Mouse (Mus musculus): ENCODE data around the gene Cxcl10. TPM values are rescaled to one million over a fixed set of nuclear protein-coding genes. Genes with fewer than 3 reads are reported as not detected.

The Cxcl10 gene
- polyA plus RNA-seq, 1 experiment from 2014 or later, result not detected

DNA sequence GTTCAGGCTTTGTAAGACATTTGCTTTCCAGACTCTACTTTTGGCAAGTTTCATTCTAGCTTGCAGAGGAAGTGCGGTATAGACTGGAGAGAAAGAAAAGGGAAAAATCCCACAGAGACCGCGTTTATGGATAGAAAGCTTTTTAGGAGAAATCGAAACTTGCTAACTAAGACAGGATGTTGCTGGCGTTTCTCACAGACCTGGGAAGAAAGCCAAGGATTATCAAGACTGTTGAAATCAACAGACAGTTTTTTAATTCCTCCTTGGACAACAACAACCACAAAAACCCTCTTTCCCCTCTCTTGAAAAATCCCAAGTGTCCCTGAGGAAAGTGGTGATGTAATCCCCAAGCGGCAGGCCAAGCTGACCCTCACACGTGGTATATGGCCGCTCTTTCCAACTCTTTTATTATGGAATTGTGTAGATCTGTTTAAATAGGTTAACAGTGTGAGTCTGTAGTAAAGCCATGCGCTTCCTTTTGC is 16.3 kb downstream of the Cxcl10 start:
- Histone ChIP-seq H3K9ac (replicated peaks; ENCODE audit: low read depth, low read length) (no peak overlapping the region), H3K4me3 (replicated peaks; ENCODE audit: low read length) (no peak overlapping the region), H3K4me1 (replicated peaks; ENCODE audit: control insufficient read depth, insufficient read depth, low read length) (peaks cover 8% of the 10 kb centered on the region; the same call in 1 of the 2 replicates), H3K27me3 (replicated peaks; ENCODE audit: control insufficient read depth, insufficient read depth, low read length) (no peaks in the 10 kb centered on the region), H3K36me3 (ENCODE audit: control insufficient read depth, insufficient read depth) (no peaks in the 10 kb centered on the region), H3K9me3 (ENCODE audit: control insufficient read depth, low read length) (no peaks in the 10 kb centered on the region), H3K27ac (ENCODE audit: low read length) (no peak overlapping the region), H3K4me2 (ENCODE audit: low read length) (peak overlapping the region; percentile 11)
- 0 out of 2 replicates have a peak, but pooled peaks have one; percentile 50 for ATAC-seq
- WGBS, result 30% methylated on average over 9 of the region's 9 CpGs

DNA sequence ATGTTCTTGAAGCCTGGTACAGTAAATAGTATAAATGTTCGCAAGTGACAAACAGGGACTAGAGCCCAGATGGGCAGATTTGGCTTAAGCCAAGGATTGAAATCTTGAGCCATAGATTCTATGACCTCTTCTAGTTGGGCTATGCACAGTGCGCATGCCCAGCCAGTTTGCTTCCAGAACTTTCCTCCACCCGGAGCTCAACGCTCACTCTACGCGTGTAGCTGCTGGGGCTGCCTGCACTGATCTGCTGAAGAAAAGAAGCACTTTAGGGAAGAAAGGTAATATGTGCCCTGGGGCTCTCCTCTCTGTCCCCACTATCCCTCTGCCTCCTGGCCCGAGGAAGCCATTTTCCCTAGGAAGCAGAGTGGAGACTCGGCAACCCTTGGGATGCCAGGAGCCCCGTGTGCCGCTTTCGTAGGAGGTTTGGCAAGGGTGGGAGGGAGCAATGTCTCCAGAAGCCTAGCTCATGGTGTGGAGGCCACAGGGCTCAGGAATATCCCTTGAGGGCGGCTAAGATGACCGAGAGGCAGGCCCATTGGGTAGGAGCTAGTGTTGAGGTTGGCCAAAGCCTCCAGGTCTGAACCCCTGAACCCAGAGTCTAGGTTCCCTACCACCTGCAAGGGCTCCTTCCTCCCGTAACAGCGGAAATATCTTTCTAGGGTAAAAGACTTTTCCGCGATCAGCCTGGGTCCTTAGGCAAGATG is 16.9 kb downstream of the Cxcl10 start, which contains the start of gene Art3:
Art3 (plus strand) TSS at position 193 of the 704 bp plus-strand sequence.
- Histone ChIP-seq H3K36me3 (ENCODE audit: control insufficient read depth, insufficient read depth) (no peaks in the 10 kb centered on the region), H3K27me3 (replicated peaks; ENCODE audit: control insufficient read depth, insufficient read depth, low read length) (no peaks in the 10 kb centered on the region), H3K9me3 (ENCODE audit: control insufficient read depth, low read length) (no peaks in the 10 kb centered on the region), H3K4me1 (replicated peaks; ENCODE audit: control insufficient read depth, insufficient read depth, low read length) (peaks cover 8% of the 10 kb centered on the region; the same call in 1 of the 2 replicates), H3K4me3 (replicated peaks; ENCODE audit: low read length) (no peak within 1 kb of the TSS), H3K4me2 (ENCODE audit: low read length) (peak within 1 kb of the TSS; percentile 11), H3K27ac (ENCODE audit: low read length) (no peak within 1 kb of the TSS), H3K9ac (replicated peaks; ENCODE audit: low read depth, low read length) (no peak within 1 kb of the TSS)
- no peak for ATAC-seq
- WGBS, result 93% methylated on average over 17 of the region's 17 CpGs

DNA sequence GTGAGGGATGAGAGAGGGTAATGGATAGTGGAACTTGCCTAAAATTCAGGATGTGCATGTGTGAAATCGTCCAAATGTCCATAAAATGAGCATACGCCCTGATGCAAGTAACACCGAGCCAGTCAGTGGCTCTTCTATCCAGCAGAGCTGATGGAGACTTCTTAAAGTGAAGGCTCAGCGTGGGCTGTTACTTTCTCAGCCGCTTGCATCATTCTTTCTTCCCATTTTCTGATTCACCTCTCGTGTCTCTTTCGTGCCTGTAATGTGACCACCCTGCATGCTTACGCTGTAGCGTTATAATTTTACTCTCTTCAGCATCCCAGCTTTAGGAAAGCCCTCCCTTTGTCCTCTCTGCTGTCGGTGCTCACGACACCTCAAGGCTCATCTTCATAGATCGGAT is 17.6 kb downstream of the Cxcl10 start:
- Histone ChIP-seq H3K36me3 (ENCODE audit: control insufficient read depth, insufficient read depth) (no peaks in the 10 kb centered on the region), H3K27me3 (replicated peaks; ENCODE audit: control insufficient read depth, insufficient read depth, low read length) (no peaks in the 10 kb centered on the region), H3K9ac (replicated peaks; ENCODE audit: low read depth, low read length) (no peak overlapping the region), H3K4me1 (replicated peaks; ENCODE audit: control insufficient read depth, insufficient read depth, low read length) (peaks cover 8% of the 10 kb centered on the region; the same call in 1 of the 2 replicates), H3K27ac (ENCODE audit: low read length) (no peak overlapping the region), H3K4me2 (ENCODE audit: low read length) (no peak overlapping the region), H3K4me3 (replicated peaks; ENCODE audit: low read length) (no peak overlapping the region), H3K9me3 (ENCODE audit: control insufficient read depth, low read length) (no peaks in the 10 kb centered on the region)
- 92% methylated on average over 12 of the region's 12 CpGs for WGBS
- no peak for ATAC-seq

DNA sequence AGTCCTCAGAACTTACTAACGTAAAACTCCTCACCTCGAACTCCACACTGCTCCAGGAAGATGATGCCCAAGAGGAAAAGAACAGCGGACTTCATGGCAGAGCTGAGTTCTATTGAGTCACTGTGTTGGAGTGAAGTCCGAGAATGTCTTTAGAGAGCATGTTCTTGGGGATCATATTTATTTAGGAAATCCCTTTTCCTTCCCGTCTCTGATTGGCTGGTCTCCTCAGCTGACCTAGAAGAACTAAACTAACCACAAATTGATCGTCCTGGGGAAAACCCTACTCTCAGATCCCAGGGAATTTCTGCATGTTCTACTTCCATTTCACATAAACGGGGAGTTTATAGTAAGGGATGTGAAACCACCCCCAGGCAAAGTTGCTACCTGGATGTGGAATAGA is 20.8 kb downstream of the Cxcl10 start, which contains the start of gene Cxcl9:
Cxcl9 (minus strand) TSS at position 151 of the 400 bp plus-strand sequence.
- no peak within 1 kb of the TSS for H3K9ac ChIP-seq (replicated peaks; ENCODE audit: low read depth, low read length)
- 88% methylated on average over 7 of the region's 7 CpGs for WGBS
- no peaks in the 10 kb centered on the region for H3K9me3 ChIP-seq (ENCODE audit: control insufficient read depth, low read length)
- H3K36me3 ChIP-seq (ENCODE audit: control insufficient read depth, insufficient read depth), result no peaks in the 10 kb centered on the region
- no peaks in the 10 kb centered on the region for H3K27me3 ChIP-seq (replicated peaks; ENCODE audit: control insufficient read depth, insufficient read depth, low read length)
- H3K27ac ChIP-seq (ENCODE audit: low read length), result no peak within 1 kb of the TSS
- no peak within 1 kb of the TSS for H3K4me3 ChIP-seq (replicated peaks; ENCODE audit: low read length)
- no peak for ATAC-seq
- H3K4me2 ChIP-seq (ENCODE audit: low read length), result no peak within 1 kb of the TSS
- peaks cover 8% of the 10 kb centered on the region; the same call in 1 of the 2 replicates for H3K4me1 ChIP-seq (replicated peaks; ENCODE audit: control insufficient read depth, insufficient read depth, low read length)

DNA sequence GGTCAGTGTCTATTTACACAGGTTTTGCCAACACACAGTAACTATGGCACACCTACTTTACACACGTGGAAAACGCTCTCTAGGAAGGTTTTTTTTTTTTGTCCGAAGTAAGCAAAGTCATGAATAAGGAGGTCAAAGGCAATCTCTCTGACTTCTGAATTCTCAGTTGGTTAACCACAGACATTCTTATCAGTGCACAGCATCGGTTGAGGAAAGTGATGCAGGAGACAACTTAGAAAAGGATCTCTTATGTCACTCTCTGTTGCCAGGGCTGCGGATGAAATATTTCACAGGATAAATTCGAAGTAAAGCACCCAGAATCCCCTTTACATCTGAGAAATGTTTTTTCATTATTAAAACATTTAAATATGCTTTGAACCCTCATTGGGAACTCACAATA is 21.3 kb downstream of the Cxcl10 start:
- H3K9me3 ChIP-seq (ENCODE audit: control insufficient read depth, low read length), result no peaks in the 10 kb centered on the region
- H3K27ac ChIP-seq (ENCODE audit: low read length), result no peak overlapping the region
- no peak overlapping the region for H3K9ac ChIP-seq (replicated peaks; ENCODE audit: low read depth, low read length)
- peaks cover 4% of the 10 kb centered on the region; the same call in 1 of the 2 replicates for H3K4me1 ChIP-seq (replicated peaks; ENCODE audit: control insufficient read depth, insufficient read depth, low read length)
- WGBS, result 86% methylated on average over 6 of the region's 6 CpGs
- H3K4me3 ChIP-seq (replicated peaks; ENCODE audit: low read length), result no peak overlapping the region
- no peak overlapping the region for H3K4me2 ChIP-seq (ENCODE audit: low read length)
- no peaks in the 10 kb centered on the region for H3K36me3 ChIP-seq (ENCODE audit: control insufficient read depth, insufficient read depth)
- H3K27me3 ChIP-seq (replicated peaks; ENCODE audit: control insufficient read depth, insufficient read depth, low read length), result no peaks in the 10 kb centered on the region
- ATAC-seq, result no peak

DNA sequence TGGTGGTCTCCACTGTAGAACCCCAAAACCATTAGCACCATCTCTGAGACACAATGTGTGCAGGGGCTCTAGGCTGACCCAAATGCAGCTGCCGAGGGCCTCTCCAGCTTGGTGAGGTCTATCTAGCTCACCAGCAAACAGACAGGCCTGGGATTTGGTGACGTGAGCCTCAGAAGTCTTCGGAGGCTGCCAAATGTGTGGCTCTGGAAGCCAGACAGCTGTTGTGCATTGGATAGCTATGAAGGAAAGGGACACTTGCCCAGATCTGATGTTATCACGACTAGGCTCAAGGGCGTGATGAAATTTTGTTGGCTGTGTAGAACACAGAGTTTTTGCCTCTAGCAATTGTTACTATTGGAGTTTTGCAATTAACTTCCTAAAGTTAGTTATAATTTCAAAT is 25.4 kb downstream of the Cxcl10 start:
- Histone ChIP-seq H3K27me3 (replicated peaks; ENCODE audit: control insufficient read depth, insufficient read depth, low read length) (no peaks in the 10 kb centered on the region), H3K36me3 (ENCODE audit: control insufficient read depth, insufficient read depth) (no peaks in the 10 kb centered on the region), H3K4me1 (replicated peaks; ENCODE audit: control insufficient read depth, insufficient read depth, low read length) (no peaks in the 10 kb centered on the region), H3K4me3 (replicated peaks; ENCODE audit: low read length) (no peak overlapping the region), H3K27ac (ENCODE audit: low read length) (no peak overlapping the region), H3K4me2 (ENCODE audit: low read length) (no peak overlapping the region), H3K9me3 (ENCODE audit: control insufficient read depth, low read length) (no peaks in the 10 kb centered on the region), H3K9ac (replicated peaks; ENCODE audit: low read depth, low read length) (no peak overlapping the region)
- ATAC-seq, result no peak
- WGBS, result 85% methylated on average over 5 of the region's 5 CpGs

DNA sequence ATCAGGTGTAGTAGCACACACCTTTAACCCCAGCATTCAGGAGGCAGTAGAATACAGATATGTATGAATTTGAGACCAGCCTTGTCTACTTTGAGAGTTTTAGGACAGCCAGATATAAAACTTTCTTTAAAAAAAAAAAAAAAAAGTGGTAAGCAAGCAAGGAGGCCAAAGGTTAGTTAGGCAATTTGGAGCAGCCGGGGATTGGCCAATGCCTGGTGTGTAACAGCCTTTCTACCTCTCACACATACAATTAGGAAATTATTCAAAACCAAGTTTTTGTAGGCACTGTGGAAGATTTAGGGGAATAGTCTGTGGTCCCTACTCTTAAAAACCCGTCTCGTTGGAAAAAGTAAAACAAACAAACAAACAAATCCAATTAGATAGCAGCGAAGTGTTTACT is 26.1 kb downstream of the Cxcl10 start:
- Histone ChIP-seq H3K9me3 (ENCODE audit: control insufficient read depth, low read length) (no peaks in the 10 kb centered on the region), H3K4me3 (replicated peaks; ENCODE audit: low read length) (no peak overlapping the region), H3K36me3 (ENCODE audit: control insufficient read depth, insufficient read depth) (no peaks in the 10 kb centered on the region), H3K4me2 (ENCODE audit: low read length) (no peak overlapping the region), H3K27me3 (replicated peaks; ENCODE audit: control insufficient read depth, insufficient read depth, low read length) (no peaks in the 10 kb centered on the region), H3K27ac (ENCODE audit: low read length) (no peak overlapping the region), H3K4me1 (replicated peaks; ENCODE audit: control insufficient read depth, insufficient read depth, low read length) (no peaks in the 10 kb centered on the region), H3K9ac (replicated peaks; ENCODE audit: low read depth, low read length) (no peak overlapping the region)
- WGBS, result 92% methylated on average over 4 of the region's 4 CpGs
- ATAC-seq, result no peak

DNA sequence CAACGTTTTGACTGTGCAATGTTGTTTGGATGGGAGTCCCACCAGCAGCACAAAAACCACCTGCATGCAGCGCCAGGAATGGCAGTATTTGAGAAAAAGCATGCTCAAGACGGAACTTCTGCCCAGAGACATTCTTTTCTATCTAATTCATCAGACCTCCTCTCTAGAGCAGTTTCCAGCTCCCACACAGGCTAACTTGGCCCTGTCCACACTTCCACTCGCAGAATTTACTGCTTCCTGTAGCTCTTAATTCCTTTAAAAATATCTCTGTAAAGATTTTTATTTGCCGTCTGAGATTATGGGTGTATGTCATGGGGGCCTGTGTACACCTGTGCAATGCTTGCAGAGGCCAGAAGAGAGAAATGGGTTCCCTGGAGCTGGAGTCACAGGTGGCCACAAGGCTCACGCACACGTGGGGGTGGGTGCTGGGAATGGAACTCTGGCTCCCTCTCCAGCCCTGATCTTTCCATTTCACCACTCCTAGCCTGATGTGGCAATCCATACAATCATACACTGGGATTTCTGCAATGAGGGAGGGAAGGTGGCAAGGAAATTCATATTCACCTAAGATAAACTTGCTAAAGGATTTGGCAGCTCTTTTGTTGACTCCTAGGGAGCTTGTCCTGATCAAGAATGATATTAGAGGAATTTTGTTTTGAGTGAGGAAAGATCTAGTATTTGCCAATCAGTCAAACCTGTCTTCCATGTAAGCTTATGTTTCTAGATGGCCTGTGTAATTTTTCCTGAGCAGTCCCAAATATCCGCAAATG is 26.9 kb downstream of the Cxcl10 start:
- no peak overlapping the region for H3K4me2 ChIP-seq (ENCODE audit: low read length)
- no peaks in the 10 kb centered on the region for H3K27me3 ChIP-seq (replicated peaks; ENCODE audit: control insufficient read depth, insufficient read depth, low read length)
- ATAC-seq, result no peak
- no peaks in the 10 kb centered on the region for H3K36me3 ChIP-seq (ENCODE audit: control insufficient read depth, insufficient read depth)
- no peak overlapping the region for H3K9ac ChIP-seq (replicated peaks; ENCODE audit: low read depth, low read length)
- no peaks in the 10 kb centered on the region for H3K4me1 ChIP-seq (replicated peaks; ENCODE audit: control insufficient read depth, insufficient read depth, low read length)
- no peak overlapping the region for H3K4me3 ChIP-seq (replicated peaks; ENCODE audit: low read length)
- no peaks in the 10 kb centered on the region for H3K9me3 ChIP-seq (ENCODE audit: control insufficient read depth, low read length)
- no peak overlapping the region for H3K27ac ChIP-seq (ENCODE audit: low read length)
- WGBS, result 73% methylated on average over 8 of the region's 8 CpGs

DNA sequence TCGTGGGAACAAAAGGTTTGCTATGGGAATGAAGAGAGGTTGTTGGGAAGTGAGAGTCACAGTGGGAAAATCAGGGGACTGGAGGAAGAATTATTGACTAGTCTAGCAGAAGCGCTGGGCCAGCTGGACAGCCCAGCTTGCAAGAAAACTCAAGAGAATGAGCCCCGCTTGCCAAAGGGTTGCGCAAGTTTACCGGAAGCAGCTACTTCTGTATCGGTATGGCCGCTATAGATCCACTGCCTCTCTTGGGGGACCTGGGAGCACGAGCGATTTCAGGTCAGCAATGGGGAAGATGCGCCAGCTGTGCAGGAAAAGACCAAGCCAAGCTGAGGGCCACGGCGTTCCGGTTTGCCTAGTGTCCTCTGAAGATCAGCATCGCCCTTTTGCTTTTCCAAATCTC is 30.1 kb downstream of the Cxcl10 start:
- ATAC-seq, result no peak
- Histone ChIP-seq H3K9ac (replicated peaks; ENCODE audit: low read depth, low read length) (no peak overlapping the region), H3K9me3 (ENCODE audit: control insufficient read depth, low read length) (no peaks in the 10 kb centered on the region), H3K4me1 (replicated peaks; ENCODE audit: control insufficient read depth, insufficient read depth, low read length) (no peaks in the 10 kb centered on the region), H3K4me2 (ENCODE audit: low read length) (no peak overlapping the region), H3K27me3 (replicated peaks; ENCODE audit: control insufficient read depth, insufficient read depth, low read length) (no peaks in the 10 kb centered on the region), H3K4me3 (replicated peaks; ENCODE audit: low read length) (no peak overlapping the region), H3K36me3 (ENCODE audit: control insufficient read depth, insufficient read depth) (no peaks in the 10 kb centered on the region), H3K27ac (ENCODE audit: low read length) (no peak overlapping the region)
- WGBS, result 93% methylated on average over 14 of the region's 14 CpGs
